Mouse (Mus musculus): ENCODE data around the gene Nos2.

- TF ChIP-seq CTCF (IDR thresholded peaks at IDR 0.05; ENCODE audit: low read depth) (no peak), EP300 (IDR thresholded peaks at IDR 0.05; ENCODE audit: low read depth) (no peak)
Measured at GRCm38 (mm10) chr11:78971746-78972145, 51.2 kb downstream of the Nos2 start.

Data from liver, embryonic 14.5 days (tissue).